Mouse (Mus musculus): Measurements from ENCODE around the gene Utrn.

- TF ChIP-seq E2F4 (IDR thresholded peaks at IDR 0.05; ENCODE audit: insufficient read depth) (no peak), POLR2A (IDR thresholded peaks at IDR 0.05; ENCODE audit: insufficient read length, low read depth) (no peak), USF1 (IDR thresholded peaks at IDR 0.05; ENCODE audit: low read depth) (no peak), MAX (IDR thresholded peaks at IDR 0.05; ENCODE audit: low read depth) (no peak), MYOD1 (IDR thresholded peaks at IDR 0.05; ENCODE audit: control insufficient read depth in 1 of 3, insufficient read length in 2 of 3, low read depth in 2 of 3) (no peak), TCF3 (IDR thresholded peaks at IDR 0.05; ENCODE audit: insufficient read length, low read depth) (no peak), SRF (IDR thresholded peaks at IDR 0.05; ENCODE audit: control insufficient read depth, insufficient read length, low read depth) (no peak), TCF12 (IDR thresholded peaks at IDR 0.05; ENCODE audit: insufficient read depth, poor library complexity, severe bottlenecking) (no peak), POLR2AphosphoS2 (IDR thresholded peaks at IDR 0.05; ENCODE audit: insufficient read length, low read depth) (no peak), CEBPB (IDR thresholded peaks at IDR 0.05; ENCODE audit: insufficient read depth, poor library complexity, severe bottlenecking) (no peak), REST (IDR thresholded peaks at IDR 0.05; ENCODE audit: insufficient read depth, insufficient read length) (no peak)
Measured at GRCm38 (mm10) chr10:12564425-12564824, 304.7 kb downstream of the Utrn start.

All from myocyte (in vitro differentiated cells).